Mouse (Mus musculus): Measurements from ENCODE around the gene Plaa.

Plaa gene

DNA sequence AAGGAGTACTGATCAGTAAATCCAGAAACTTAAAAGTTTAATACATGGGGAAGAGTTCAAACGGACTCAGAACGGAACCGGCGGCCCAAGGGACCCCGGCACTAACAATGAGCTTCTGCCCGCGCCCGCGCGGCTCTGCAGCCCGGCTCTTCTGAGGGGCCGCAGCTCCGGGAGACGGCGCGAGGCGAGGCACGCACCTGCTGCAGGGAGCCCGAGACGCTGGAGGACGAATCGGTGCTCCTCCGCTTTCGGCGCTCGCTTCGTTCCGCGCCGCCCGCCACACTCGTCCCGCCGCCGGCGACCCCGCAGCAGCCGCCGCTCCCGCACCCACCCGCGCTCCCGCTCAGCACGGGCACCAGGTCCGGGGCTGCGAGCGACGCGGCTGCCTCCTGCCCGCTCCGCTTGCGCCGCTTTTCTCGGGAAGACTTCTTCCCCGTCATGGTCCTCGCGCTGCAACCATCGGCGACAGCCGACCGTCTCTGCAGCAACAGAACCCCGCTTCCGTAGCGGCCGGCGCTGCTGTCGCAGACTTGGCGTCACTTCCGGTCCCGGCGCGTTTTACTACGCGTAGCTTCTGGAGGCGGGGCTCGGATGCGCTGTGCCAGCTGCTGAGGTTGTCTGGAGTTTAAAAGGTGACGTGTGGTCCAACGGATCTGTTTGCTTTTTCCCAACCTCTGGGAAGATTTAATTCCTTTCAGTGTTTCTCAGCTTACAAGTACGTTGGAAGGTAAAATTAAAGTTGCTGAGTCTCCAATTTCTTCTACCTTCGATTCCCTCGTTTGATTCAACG lies 46.6 kb downstream of the Plaa start, which contains the start of the genes Gm10306 and Caap1:
Gene Gm10306 (plus strand): TSS at position 282 of the 790 bp plus-strand sequence.
Gene Caap1 (minus strand): TSS at position 532 of the 790 bp plus-strand sequence.
- DNase-seq (ENCODE audit: low spot score) = peak; percentile 92

DNA sequence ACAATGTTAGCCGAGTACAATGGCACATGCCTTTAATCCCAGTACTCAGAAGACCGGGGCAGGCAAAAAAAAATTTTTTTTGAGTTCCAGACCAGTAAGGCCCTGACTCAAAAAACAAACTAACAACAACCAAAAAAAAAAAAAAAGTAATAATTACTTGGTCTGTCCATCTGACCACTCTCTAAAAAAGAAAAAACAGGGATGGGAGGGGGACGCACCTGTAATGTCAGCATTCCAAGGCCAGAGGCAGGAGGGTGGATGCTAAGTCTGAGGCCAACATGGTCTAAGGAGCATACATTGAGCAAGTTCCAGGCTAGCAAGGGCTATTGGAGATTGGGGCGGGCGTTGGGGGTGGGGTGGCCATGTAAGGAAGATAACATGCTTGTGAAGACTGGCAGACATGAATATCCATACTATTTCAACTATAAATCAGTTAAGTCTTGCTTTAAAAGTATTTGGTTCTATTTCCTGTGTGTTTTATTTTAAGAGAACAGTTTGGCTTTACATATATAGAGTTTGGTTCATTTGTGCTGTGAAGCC lies 48.0 kb downstream of the Plaa start:
- DNase-seq (ENCODE audit: low spot score) = no peak

DNA sequence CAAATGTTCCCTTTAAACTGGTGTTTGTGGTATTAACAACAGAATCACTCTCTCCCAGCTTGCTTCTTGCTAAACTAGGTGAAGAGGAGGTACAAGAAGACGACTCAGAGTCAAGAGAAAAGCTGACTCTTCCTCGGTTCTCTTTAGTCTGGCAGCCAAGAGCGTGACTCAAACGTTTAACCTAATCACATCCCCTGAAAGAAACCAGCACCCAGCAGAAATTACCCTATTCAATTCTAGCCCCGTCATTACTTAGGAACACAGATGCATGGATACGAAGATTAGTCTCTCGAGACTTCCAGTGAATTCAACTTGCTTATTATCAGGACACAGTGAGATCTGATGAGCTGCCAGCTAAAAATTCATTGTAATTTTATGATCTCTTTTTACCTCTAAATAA lies 58.7 kb downstream of the Plaa start:
- DNase-seq (ENCODE audit: low spot score) = no peak

DNA sequence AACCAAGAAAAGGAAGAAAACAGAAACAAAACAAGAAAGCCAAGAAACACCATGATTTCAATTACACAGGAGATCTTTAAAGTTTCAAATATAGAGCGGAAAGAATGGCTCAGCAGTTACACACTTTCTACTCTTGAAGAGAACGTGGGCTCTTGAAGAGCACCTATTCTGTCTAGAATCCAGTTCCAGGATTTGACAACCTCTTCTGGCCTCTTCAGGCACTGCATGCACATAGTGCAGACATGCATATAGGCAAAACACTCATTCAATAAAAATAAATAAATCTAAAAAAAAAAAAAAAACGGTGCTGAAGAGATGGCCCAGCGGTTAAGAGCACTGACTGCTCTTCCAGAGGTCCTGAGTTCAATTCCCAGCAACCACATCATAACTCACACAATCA lies 60.0 kb downstream of the Plaa start:
- DNase-seq (ENCODE audit: low spot score) = no peak

GRCm38 (mm10) chr4:94533205-94533604 lies 69.8 kb downstream of the Plaa start:
- no peak for DNase-seq (ENCODE audit: low spot score)

- DNase-seq (ENCODE audit: low spot score) = no peak
Measured at GRCm38 (mm10) chr4:94529448-94529847, 73.6 kb downstream of the Plaa start.

DNA sequence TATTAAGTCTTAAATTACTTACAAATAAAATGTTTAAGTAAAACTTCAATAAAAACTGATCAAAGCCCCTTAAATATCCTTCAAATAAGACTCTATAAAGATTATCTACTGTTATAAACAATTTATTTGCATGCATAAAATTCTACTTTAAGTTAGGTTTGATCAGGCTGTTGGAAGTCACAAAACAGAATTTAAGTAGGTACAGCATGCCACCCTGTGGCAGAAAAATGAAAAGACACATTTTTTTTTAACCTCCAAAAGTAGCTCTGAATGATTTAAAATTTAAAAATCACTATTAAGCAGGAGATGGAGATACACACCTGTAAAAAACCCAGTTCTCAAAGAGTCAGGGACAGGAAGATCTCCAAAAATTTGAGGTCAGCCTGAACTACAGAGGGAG lies 79.7 kb downstream of the Plaa start:
- DNase-seq (ENCODE audit: low spot score) = no peak

GRCm38 (mm10) chr4:94517631-94518030 lies 85.4 kb downstream of the Plaa start:
- DNase-seq (ENCODE audit: low spot score) = peak; percentile 22

All from T-cell, adult 2 months (primary cell).